Comparison of ENCODE assay signal across 28 mouse cellular contexts in genomic region chr4:118564926-118565279, GRCm38 (mm10). TPM values are rescaled to one million over a fixed set of nuclear protein-coding genes. Genes with fewer than 3 reads are reported as not detected.
DNase-seq lines count a peak whose midpoint lies in the region; ATAC-seq lines count a peak whose summit lies in the region.
"Had no signal": no experiment of that assay in that cellular context is flagged by ENCODE, and none has a peak within 500 bp of the region (broad histone marks: within the 10 kb centered on the region; RNA-seq: fewer than 3 reads in every experiment).

No protein-coding gene starts in this region.

- no peak for DNase-seq in forebrain, embryonic 10.5 days (ENCODE audit: extremely low spot score, low spot score)
- no peak for DNase-seq in embryonic facial prominence, embryonic 14.5 days (ENCODE audit: low spot score)
- no peak for DNase-seq in midbrain, embryonic 14.5 days
- no peak for DNase-seq in adrenal gland, postnatal 4 days (ENCODE audit: low spot score in 2 of 2)
- no peak for DNase-seq in right cerebral cortex, postnatal 10 days (ENCODE audit: low spot score in 2 of 2)
- DNase-seq: adrenal gland, adult 8-10 months; cerebellum, adult 11 months; cerebellum, adult 9-11 months; kidney, postnatal 4 days; layer of hippocampus, postnatal 36 days; liver, postnatal 0 days; lung, postnatal 36 days; right cerebral cortex, postnatal 25 days; thymus, postnatal 14 days had no signal

- H3K9ac ChIP-seq in forebrain, embryonic 16.5 days (replicated peaks; ENCODE audit: low read depth, low read length), result no peak overlapping the region
- H3K9ac ChIP-seq in embryonic facial prominence, embryonic 14.5 days (ENCODE audit: low read depth, low read length), result no peak overlapping the region
- H3K9ac ChIP-seq in limb, embryonic 15.5 days, result no peak overlapping the region
- no peak overlapping the region for H3K9ac ChIP-seq in midbrain, embryonic 14.5 days (replicated peaks; ENCODE audit: low read length)
- no peak overlapping the region for H3K9ac ChIP-seq in intestine, embryonic 16.5 days (ENCODE audit: low read depth, low read length)
- H3K9ac ChIP-seq: heart, embryonic 13.5 days; kidney, embryonic 15.5 days; liver, embryonic 12.5 days; liver, postnatal 0 days had no signal

- H3K27ac ChIP-seq in forebrain, embryonic 10.5 days, result 0 out of 2 replicates have a peak overlapping the region, but pooled peaks have one; percentile 20
- H3K27ac ChIP-seq in forebrain, embryonic 16.5 days (ENCODE audit: low read length), result no peak overlapping the region
- peak overlapping the region; percentile 68 for H3K27ac ChIP-seq in embryonic facial prominence, embryonic 14.5 days (replicated peaks; ENCODE audit: low read depth, low read length)
- H3K27ac ChIP-seq in limb, embryonic 15.5 days, result peak overlapping the region; percentile 87
- no peak overlapping the region for H3K27ac ChIP-seq in midbrain, embryonic 14.5 days (replicated peaks; ENCODE audit: low read depth, low read length)
- no peak overlapping the region for H3K27ac ChIP-seq in intestine, embryonic 16.5 days (ENCODE audit: low read length)
- H3K27ac ChIP-seq: heart, embryonic 13.5 days; kidney, embryonic 15.5 days; liver, embryonic 12.5 days had no signal

- no peak overlapping the region for H3K4me2 ChIP-seq in forebrain, embryonic 16.5 days (ENCODE audit: low read length)
- no peak overlapping the region for H3K4me2 ChIP-seq in embryonic facial prominence, embryonic 14.5 days (ENCODE audit: low read depth, low read length)
- H3K4me2 ChIP-seq in limb, embryonic 15.5 days, result no peak overlapping the region
- H3K4me2 ChIP-seq in midbrain, embryonic 14.5 days (ENCODE audit: low read length), result no peak overlapping the region
- H3K4me2 ChIP-seq in intestine, embryonic 16.5 days (ENCODE audit: low read depth, low read length), result no peak overlapping the region
- H3K4me2 ChIP-seq: heart, embryonic 13.5 days; kidney, embryonic 15.5 days; liver, embryonic 12.5 days had no signal

- H3K36me3 ChIP-seq in forebrain, embryonic 10.5 days (replicated peaks), result no peaks in the 10 kb centered on the region
- H3K36me3 ChIP-seq in forebrain, embryonic 16.5 days (ENCODE audit: control insufficient read depth, insufficient read depth), result no peaks in the 10 kb centered on the region
- H3K36me3 ChIP-seq in embryonic facial prominence, embryonic 14.5 days (ENCODE audit: control insufficient read depth, insufficient read depth, low read length), result no peaks in the 10 kb centered on the region
- no peaks in the 10 kb centered on the region for H3K36me3 ChIP-seq in limb, embryonic 15.5 days
- H3K36me3 ChIP-seq in midbrain, embryonic 14.5 days (ENCODE audit: control insufficient read depth, insufficient read depth, low read length), result no peaks in the 10 kb centered on the region
- no peaks in the 10 kb centered on the region for H3K36me3 ChIP-seq in intestine, embryonic 16.5 days (ENCODE audit: control insufficient read depth, insufficient read depth, low read length)
- H3K36me3 ChIP-seq: G1E; heart, embryonic 13.5 days; kidney, embryonic 15.5 days; liver, embryonic 12.5 days had no signal

- no peak overlapping the region for H3K4me3 ChIP-seq in forebrain, embryonic 10.5 days
- H3K4me3 ChIP-seq in forebrain, embryonic 16.5 days (replicated peaks; ENCODE audit: low read length), result no peak overlapping the region
- H3K4me3 ChIP-seq in embryonic facial prominence, embryonic 14.5 days (ENCODE audit: low read depth, low read length), result no peak overlapping the region
- H3K4me3 ChIP-seq in limb, embryonic 15.5 days, result no peak overlapping the region
- no peak overlapping the region for H3K4me3 ChIP-seq in midbrain, embryonic 14.5 days (replicated peaks; ENCODE audit: low read depth, low read length)
- H3K4me3 ChIP-seq in intestine, embryonic 16.5 days (ENCODE audit: low read length), result no peak overlapping the region
- H3K4me3 ChIP-seq: heart, embryonic 13.5 days; kidney, embryonic 15.5 days; liver, embryonic 12.5 days had no signal

- WGBS in forebrain, embryonic 10.5 days, result 81% methylated on average over 3 of the region's 3 CpGs
- WGBS in forebrain, embryonic 16.5 days, result 47% methylated on average over 3 of the region's 3 CpGs
- WGBS in embryonic facial prominence, embryonic 14.5 days, result 70% methylated on average over 3 of the region's 3 CpGs
- WGBS in limb, embryonic 15.5 days, result 59% methylated on average over 3 of the region's 3 CpGs
- WGBS in midbrain, embryonic 14.5 days, result 21% methylated on average over 3 of the region's 3 CpGs
- WGBS in intestine, embryonic 16.5 days, result 74% methylated on average over 3 of the region's 3 CpGs

- peaks cover 10% of the 10 kb centered on the region for H3K27me3 ChIP-seq in forebrain, embryonic 10.5 days (ENCODE audit: poor library complexity, severe bottlenecking)
- no peaks in the 10 kb centered on the region for H3K27me3 ChIP-seq in forebrain, embryonic 16.5 days (replicated peaks; ENCODE audit: control insufficient read depth, insufficient read depth, low read length)
- 0 out of 2 replicates have a peak, but pooled peaks cover 3% of the 10 kb centered on the region for H3K27me3 ChIP-seq in embryonic facial prominence, embryonic 14.5 days (replicated peaks; ENCODE audit: control insufficient read depth, insufficient read depth, low read length)
- 0 out of 2 replicates have a peak, but pooled peaks cover 4% of the 10 kb centered on the region for H3K27me3 ChIP-seq in limb, embryonic 15.5 days
- H3K27me3 ChIP-seq in midbrain, embryonic 14.5 days (ENCODE audit: control insufficient read depth, insufficient read depth, low read length), result no peaks in the 10 kb centered on the region
- no peaks in the 10 kb centered on the region for H3K27me3 ChIP-seq in intestine, embryonic 16.5 days (replicated peaks; ENCODE audit: control insufficient read depth, insufficient read depth, low read length)
- H3K27me3 ChIP-seq: kidney, embryonic 15.5 days had no signal

- H3K4me1 ChIP-seq in forebrain, embryonic 10.5 days, result peaks cover 6% of the 10 kb centered on the region
- H3K4me1 ChIP-seq in forebrain, embryonic 16.5 days (replicated peaks; ENCODE audit: control insufficient read depth, insufficient read depth, low read length), result 0 out of 2 replicates have a peak, but pooled peaks cover 4% of the 10 kb centered on the region
- 0 out of 2 replicates have a peak, but pooled peaks cover 3% of the 10 kb centered on the region for H3K4me1 ChIP-seq in embryonic facial prominence, embryonic 14.5 days (ENCODE audit: control insufficient read depth, insufficient read depth, low read length)
- peaks cover 25% of the 10 kb centered on the region for H3K4me1 ChIP-seq in limb, embryonic 15.5 days
- H3K4me1 ChIP-seq in midbrain, embryonic 14.5 days (ENCODE audit: control insufficient read depth, insufficient read depth, low read length), result no peaks in the 10 kb centered on the region
- no peaks in the 10 kb centered on the region for H3K4me1 ChIP-seq in intestine, embryonic 16.5 days (ENCODE audit: control insufficient read depth, insufficient read depth, low read length)
- H3K4me1 ChIP-seq: heart, embryonic 13.5 days; kidney, embryonic 15.5 days had no signal

- ATAC-seq in forebrain, embryonic 16.5 days, result no peak
- ATAC-seq in embryonic facial prominence, embryonic 14.5 days (ENCODE audit: low read depth), result no peak
- no peak for ATAC-seq in limb, embryonic 15.5 days (ENCODE audit: insufficient number of reproducible peaks, low FRiP score, low TSS enrichment, low read depth)
- ATAC-seq in midbrain, embryonic 14.5 days (ENCODE audit: low FRiP score, low TSS enrichment), result 0 out of 2 replicates have a peak, but pooled peaks have one; percentile 14
- ATAC-seq in intestine, embryonic 16.5 days, result no peak
- ATAC-seq: liver, embryonic 12.5 days; liver, postnatal 0 days had no signal

- H3K9me3 ChIP-seq in forebrain, embryonic 10.5 days, result peaks cover 5% of the 10 kb centered on the region; the same call in 1 of the 2 replicates
- no peaks in the 10 kb centered on the region for H3K9me3 ChIP-seq in forebrain, embryonic 16.5 days (ENCODE audit: control insufficient read depth, low read length)
- H3K9me3 ChIP-seq in embryonic facial prominence, embryonic 14.5 days (ENCODE audit: control insufficient read depth, low read length), result 0 out of 2 replicates have a peak, but pooled peaks cover 4% of the 10 kb centered on the region
- no peaks in the 10 kb centered on the region for H3K9me3 ChIP-seq in limb, embryonic 15.5 days
- H3K9me3 ChIP-seq in midbrain, embryonic 14.5 days (ENCODE audit: control insufficient read depth, low read length), result no peaks in the 10 kb centered on the region
- no peaks in the 10 kb centered on the region for H3K9me3 ChIP-seq in intestine, embryonic 16.5 days (ENCODE audit: control insufficient read depth, low read length)
- H3K9me3 ChIP-seq: heart, embryonic 13.5 days; kidney, embryonic 15.5 days had no signal

RNA-seq across cellular contexts. Expression of gene Tmem125, which starts 21.1 kb away (rescaled TPM):
- polyA plus RNA-seq in forebrain, embryonic 10.5 days (2016; fragmentation: Nextera tagmentation; extraction: Ambion mirVana), result 0.68 and 0.76 TPM in 2 replicates
- 0.21 TPM in 1 of 2 replicates, not detected in the other for polyA plus RNA-seq in forebrain, embryonic 16.5 days (2015; fragmentation: Nextera tagmentation; extraction: Ambion mirVana)
- 5.6 and 5.8 TPM in 2 replicates for polyA plus RNA-seq in embryonic facial prominence, embryonic 14.5 days (2014; fragmentation: Nextera tagmentation; extraction: Ambion mirVana)
- polyA plus RNA-seq in limb, embryonic 15.5 days (2015; fragmentation: Nextera tagmentation; extraction: Ambion mirVana), result 22.9 and 23.0 TPM in 2 replicates
- polyA plus RNA-seq in midbrain, embryonic 14.5 days (2014; fragmentation: Nextera tagmentation; extraction: Ambion mirVana), result not detected in 2 replicates
- 20.0 and 20.1 TPM in 2 replicates for polyA plus RNA-seq in intestine, embryonic 16.5 days (2015; fragmentation: Nextera tagmentation; extraction: Ambion mirVana)
- 1 to 10 TPM; 1.2 to 1.9 TPM for total RNA-seq in adrenal gland, postnatal 4 days (2021)
- total RNA-seq: adrenal gland, adult 8-10 months; hematopoietic stem cell, adult 5-6 weeks; monocyte, adult 5-6 weeks had no signal
- polyA plus RNA-seq: G1E; neural tube, embryonic 14.5 days had no signal

RNA-seq across cellular contexts. Expression of gene 2610528J11Rik, which starts 38.1 kb away (rescaled TPM):
- 1.1 and 2.1 TPM in 2 replicates for polyA plus RNA-seq in forebrain, embryonic 10.5 days (2016; fragmentation: Nextera tagmentation; extraction: Ambion mirVana)
- polyA plus RNA-seq in forebrain, embryonic 16.5 days (2015; fragmentation: Nextera tagmentation; extraction: Ambion mirVana), result 0.26 TPM in 1 of 2 replicates, not detected in the other
- 6.1 and 8.2 TPM in 2 replicates for polyA plus RNA-seq in embryonic facial prominence, embryonic 14.5 days (2014; fragmentation: Nextera tagmentation; extraction: Ambion mirVana)
- 13.5 and 14.2 TPM in 2 replicates for polyA plus RNA-seq in limb, embryonic 15.5 days (2015; fragmentation: Nextera tagmentation; extraction: Ambion mirVana)
- not detected in 2 replicates for polyA plus RNA-seq in midbrain, embryonic 14.5 days (2014; fragmentation: Nextera tagmentation; extraction: Ambion mirVana)
- 104 and 121 TPM in 2 replicates for polyA plus RNA-seq in intestine, embryonic 16.5 days (2015; fragmentation: Nextera tagmentation; extraction: Ambion mirVana)
- 1 to 10 TPM; 1.1 to 5.1 TPM for total RNA-seq in adrenal gland, postnatal 4 days (2021)
- total RNA-seq: adrenal gland, adult 8-10 months; G1E; gastrocnemius, postnatal 10 days; heart, adult 8-10 months; heart, postnatal 10 days; hematopoietic stem cell, adult 5-6 weeks; layer of hippocampus, postnatal 36 days; megakaryocyte, adult 5-6 weeks; monocyte, adult 5-6 weeks had no signal
- polyA plus RNA-seq: G1E; neural tube, embryonic 14.5 days had no signal

RNA-seq across cellular contexts. Expression of gene Cfap57, which starts 55.7 kb away (rescaled TPM):
- 0.73 and 0.94 TPM in 2 replicates for polyA plus RNA-seq in forebrain, embryonic 10.5 days (2016; fragmentation: Nextera tagmentation; extraction: Ambion mirVana)
- polyA plus RNA-seq in forebrain, embryonic 16.5 days (2015; fragmentation: Nextera tagmentation; extraction: Ambion mirVana), result 0.72 and 1.3 TPM in 2 replicates
- 0.38 and 1.4 TPM in 2 replicates for polyA plus RNA-seq in embryonic facial prominence, embryonic 14.5 days (2014; fragmentation: Nextera tagmentation; extraction: Ambion mirVana)
- 1.7 and 2.6 TPM in 2 replicates for polyA plus RNA-seq in limb, embryonic 15.5 days (2015; fragmentation: Nextera tagmentation; extraction: Ambion mirVana)
- 1.3 and 1.8 TPM in 2 replicates for polyA plus RNA-seq in midbrain, embryonic 14.5 days (2014; fragmentation: Nextera tagmentation; extraction: Ambion mirVana)
- polyA plus RNA-seq in intestine, embryonic 16.5 days (2015; fragmentation: Nextera tagmentation; extraction: Ambion mirVana), result 0.97 and 1.0 TPM in 2 replicates
- under 1 TPM; 0.08 to 0.11 TPM for total RNA-seq in adrenal gland, postnatal 4 days (2021)
- total RNA-seq: gastrocnemius, postnatal 10 days; monocyte, adult 5-6 weeks had no signal
- polyA plus RNA-seq: G1E had no signal

RNA-seq across cellular contexts. Expression of gene Ebna1bp2, which starts 55.7 kb away (rescaled TPM):
- 210 and 221 TPM in 2 replicates for polyA plus RNA-seq in forebrain, embryonic 10.5 days (2016; fragmentation: Nextera tagmentation; extraction: Ambion mirVana)
- polyA plus RNA-seq in forebrain, embryonic 16.5 days (2015; fragmentation: Nextera tagmentation; extraction: Ambion mirVana), result 138 and 150 TPM in 2 replicates
- 148 and 150 TPM in 2 replicates for polyA plus RNA-seq in embryonic facial prominence, embryonic 14.5 days (2014; fragmentation: Nextera tagmentation; extraction: Ambion mirVana)
- polyA plus RNA-seq in limb, embryonic 15.5 days (2015; fragmentation: Nextera tagmentation; extraction: Ambion mirVana), result 129 and 136 TPM in 2 replicates
- polyA plus RNA-seq in midbrain, embryonic 14.5 days (2014; fragmentation: Nextera tagmentation; extraction: Ambion mirVana), result 106 and 117 TPM in 2 replicates
- 105 and 118 TPM in 2 replicates for polyA plus RNA-seq in intestine, embryonic 16.5 days (2015; fragmentation: Nextera tagmentation; extraction: Ambion mirVana)
- total RNA-seq in adrenal gland, postnatal 4 days (2021), result 10 to 100 TPM; 72.5 to 84.1 TPM

Comparison
In these comparisons a context has a peak if more than half of its experiments do, and no peak if none do; other contexts are left out.
1. H3K27ac ChIP-seq: peak in forebrain, embryonic 10.5 days (single experiment), embryonic facial prominence, embryonic 14.5 days (single experiment) and limb, embryonic 15.5 days (single experiment); none in forebrain, embryonic 16.5 days (single experiment), midbrain, embryonic 14.5 days (single experiment) and intestine, embryonic 16.5 days (single experiment).